Mouse (Mus musculus) kidney, embryonic 14.5 days (tissue): ENCODE data around the gene Tmem117. TPM values are rescaled to one million over a fixed set of nuclear protein-coding genes. Genes with fewer than 3 reads are reported as not detected.

ENCODE experiments used
- ATAC-seq: fragments of 200-750 bp; cut with Nextera tagmentation; 2 replicates; pipeline ENCODE4 v1.8.0; 2017; ENCODE audit warnings: moderate number of reproducible peaks, mild to moderate bottlenecking, moderate TSS enrichment, moderate library complexity; ENCODE audit not compliant: low FRiP score, low TSS enrichment
- H3K27ac ChIP-seq: fragments of 300-500 bp; sonication (generic); 2 replicates; pipeline ENCODE4 v1.5.1; 2014; ENCODE audit warnings: low read depth, mild to moderate bottlenecking, low read length, moderate library complexity, mixed read lengths
- H3K27me3 ChIP-seq: fragments of 300-500 bp; sonication (generic); 2 replicates; pipeline ENCODE4 v1.6.1; 2014; ENCODE audit warnings: mild to moderate bottlenecking, low read length; ENCODE audit not compliant: control insufficient read depth, insufficient read depth
- H3K36me3 ChIP-seq: fragments of 300-500 bp; sonication (generic); 2 replicates; pipeline ENCODE4 v1.6.1; 2014; ENCODE audit warnings: low read length, mixed read lengths; ENCODE audit not compliant: control insufficient read depth, insufficient read depth
- H3K4me1 ChIP-seq: fragments of 300-500 bp; sonication (generic); 2 replicates; pipeline ENCODE4 v1.6.1; 2014; ENCODE audit warnings: low read length, mixed read lengths; ENCODE audit not compliant: control insufficient read depth, insufficient read depth
- H3K4me2 ChIP-seq: fragments of 300-500 bp; sonication (generic); replicated peaks from 2 replicates; pipeline ENCODE4 v1.6.1; 2014; ENCODE audit warnings: low read depth, mild to moderate bottlenecking, low read length
- H3K4me3 ChIP-seq: fragments of 300-500 bp; sonication (generic); 2 replicates; pipeline ENCODE4 v1.5.1; 2014; ENCODE audit warnings: mild to moderate bottlenecking, low read length
- H3K9ac ChIP-seq: fragments of 300-500 bp; sonication (generic); 2 replicates; pipeline ENCODE4 v1.6.1; 2014; ENCODE audit warnings: low read depth, mild to moderate bottlenecking, low read length, moderate library complexity
- H3K9me3 ChIP-seq: fragments of 300-500 bp; sonication (generic); 2 replicates; pipeline ENCODE4 v1.6.1; 2016; ENCODE audit warnings: low read length; ENCODE audit not compliant: control insufficient read depth
- WGBS: fragments of 180-500 bp; shearing (Covaris S2); extraction: QIAGEN DNeasy Blood & Tissue Kit; methylation state at CpG from one replicate; pipeline ENCODE4 v1.1.7; 2014; 5-methylcytosine and 5-hydroxymethylcytosine counted together
- polyA plus RNA-seq: library from polyadenylated mRNA; unstranded; fragments of >200 nt; fragmentation: Nextera tagmentation; extraction: Ambion mirVana; gene quantifications from 2 replicates; pipeline ENCODE4 v1.2.1, GENCODE M21; 2014

Gene Tmem117
- polyA plus RNA-seq = 4.4 and 6.5 TPM in 2 replicates

DNA sequence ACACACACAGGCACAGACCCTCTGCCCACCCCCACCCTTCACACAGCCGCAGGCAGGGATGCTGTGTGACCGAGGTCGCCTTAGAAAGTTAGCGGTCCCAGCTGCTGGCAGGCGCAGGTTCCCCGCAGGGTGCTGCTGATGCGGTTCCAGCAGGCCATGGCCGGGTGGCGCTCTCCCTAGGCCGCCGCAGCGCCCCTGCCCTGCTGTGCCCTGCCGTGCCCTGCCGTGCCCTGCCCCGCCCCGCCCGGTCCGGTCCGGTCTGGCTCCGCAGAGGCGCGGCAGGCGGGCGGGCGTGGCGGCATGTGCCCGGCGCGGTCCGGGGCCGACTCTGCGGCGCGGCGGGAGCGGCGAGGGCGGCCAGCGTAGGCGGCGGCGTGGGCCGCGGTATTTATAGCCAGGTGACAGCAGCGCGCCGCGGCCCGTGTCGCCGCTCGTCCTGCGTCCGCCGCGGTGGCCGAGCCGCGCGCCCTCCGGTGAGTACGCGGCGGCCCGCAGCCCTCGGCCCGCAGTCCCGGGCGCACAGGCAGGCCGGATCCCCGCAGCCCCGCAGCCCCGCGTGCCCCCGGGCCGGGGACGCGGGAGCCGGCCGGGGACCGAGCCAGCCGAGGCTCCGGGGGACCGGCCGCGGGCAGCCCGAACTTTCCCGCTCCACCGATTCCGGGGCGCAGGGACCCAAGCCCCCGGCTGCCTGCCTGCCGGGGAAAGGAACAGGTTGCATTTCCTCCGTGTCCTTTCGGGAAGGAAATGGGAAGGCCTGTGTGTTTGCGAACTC, at the start of gene Tmem117:
Gene Tmem117, plus strand, starts transcription at position 403 of the 772 bp plus-strand sequence.
- Histone ChIP-seq H3K27ac (no peak within 1 kb of the TSS), H3K27me3 (peaks cover 8% of the 10 kb centered on the region), H3K4me2 (peak within 1 kb of the TSS; percentile 100), H3K36me3 (no peaks in the 10 kb centered on the region), H3K9ac (peak within 1 kb of the TSS; percentile 67), H3K4me1 (no peaks in the 10 kb centered on the region), H3K4me3 (peak within 1 kb of the TSS; percentile 52), H3K9me3 (no peaks in the 10 kb centered on the region)
- peak; percentile 87 for ATAC-seq
- under 1% methylated on average over 88 of the region's 96 CpGs for WGBS

DNA sequence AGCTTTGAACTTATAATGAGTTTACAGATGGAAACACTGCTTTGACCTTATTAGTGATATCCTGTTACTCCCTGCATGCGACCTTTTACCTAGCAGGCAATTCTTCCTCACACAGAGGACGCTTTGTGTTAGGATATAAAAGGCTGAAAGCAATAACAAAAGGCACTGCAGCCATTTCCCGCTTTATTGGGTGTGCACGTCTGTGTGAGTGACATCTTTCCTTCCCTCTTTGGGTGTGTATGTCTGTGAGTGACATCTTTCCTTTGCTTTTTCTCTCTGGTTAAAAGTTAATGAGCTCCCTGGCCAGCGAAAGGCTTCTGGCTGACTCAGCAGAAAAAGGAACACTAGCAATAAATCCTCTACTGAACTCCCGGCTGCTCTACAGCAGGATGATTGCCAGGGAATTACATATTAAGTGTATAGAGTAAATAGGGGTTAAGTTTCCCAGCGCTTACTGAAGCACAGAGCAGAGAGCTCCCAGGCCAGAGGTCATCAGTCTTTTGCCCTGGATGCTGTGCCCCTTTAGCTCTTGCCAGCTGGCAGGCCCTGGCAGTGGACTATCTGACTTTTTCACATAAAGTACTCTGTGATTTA, 46.9 kb upstream of the Tmem117 start:
- Histone ChIP-seq H3K9ac (no peak overlapping the region), H3K4me3 (no peak overlapping the region), H3K27me3 (no peaks in the 10 kb centered on the region), H3K4me1 (no peaks in the 10 kb centered on the region), H3K36me3 (peaks cover 73% of the 10 kb centered on the region), H3K9me3 (no peaks in the 10 kb centered on the region), H3K4me2 (no peak overlapping the region), H3K27ac (no peak overlapping the region)
- WGBS = 30% methylated on average over 7 of the region's 7 CpGs
- peak; percentile 64; the same call in 1 of the 2 replicates for ATAC-seq

DNA sequence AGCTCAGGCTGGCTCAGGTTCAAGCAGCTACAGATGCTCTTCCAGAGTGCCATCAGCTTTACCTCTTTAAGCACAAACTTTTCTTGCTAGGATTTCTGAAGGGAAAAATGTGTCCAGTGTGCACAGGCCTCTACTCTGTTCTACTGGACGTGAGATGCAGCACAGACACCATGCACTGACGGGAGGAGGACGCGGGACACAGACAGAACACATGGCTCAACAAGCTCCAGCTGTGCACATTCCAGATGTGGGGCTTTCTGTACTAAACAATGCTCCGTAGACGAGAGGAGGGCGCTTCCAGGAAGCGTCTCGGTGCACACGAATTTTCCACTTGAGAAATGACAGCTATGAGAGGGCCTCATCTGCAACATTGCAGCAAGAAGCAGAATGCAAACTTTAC, 45.9 kb upstream of the Tmem117 start:
- WGBS = 87% methylated on average over 10 of the region's 10 CpGs
- no peaks in the 10 kb centered on the region for H3K4me1 ChIP-seq
- no peak for ATAC-seq
- no peaks in the 10 kb centered on the region for H3K27me3 ChIP-seq
- no peak overlapping the region for H3K27ac ChIP-seq
- peaks cover 71% of the 10 kb centered on the region for H3K36me3 ChIP-seq
- H3K9ac ChIP-seq = no peak overlapping the region
- H3K4me2 ChIP-seq = no peak overlapping the region
- H3K4me3 ChIP-seq = no peak overlapping the region
- H3K9me3 ChIP-seq = no peaks in the 10 kb centered on the region

DNA sequence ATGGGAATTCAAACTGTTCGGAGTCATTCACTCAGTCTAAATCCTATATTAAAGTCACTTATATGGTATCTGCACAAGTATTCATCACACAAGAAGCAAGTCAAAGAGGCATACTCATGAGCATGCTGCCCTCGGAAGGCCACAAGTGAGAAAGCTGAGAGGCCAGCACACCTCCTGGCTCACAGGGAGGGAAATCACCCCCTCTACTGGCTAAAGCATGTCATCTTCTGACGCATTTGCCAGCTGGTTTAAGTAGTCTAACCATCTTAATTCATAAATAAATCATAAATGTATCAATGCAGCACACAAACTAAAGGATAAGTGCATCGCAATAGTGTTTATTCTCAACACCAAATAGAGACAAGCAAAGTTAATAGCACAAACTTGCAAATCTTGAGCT, 44.3 kb upstream of the Tmem117 start:
- H3K36me3 ChIP-seq = peaks cover 62% of the 10 kb centered on the region

DNA sequence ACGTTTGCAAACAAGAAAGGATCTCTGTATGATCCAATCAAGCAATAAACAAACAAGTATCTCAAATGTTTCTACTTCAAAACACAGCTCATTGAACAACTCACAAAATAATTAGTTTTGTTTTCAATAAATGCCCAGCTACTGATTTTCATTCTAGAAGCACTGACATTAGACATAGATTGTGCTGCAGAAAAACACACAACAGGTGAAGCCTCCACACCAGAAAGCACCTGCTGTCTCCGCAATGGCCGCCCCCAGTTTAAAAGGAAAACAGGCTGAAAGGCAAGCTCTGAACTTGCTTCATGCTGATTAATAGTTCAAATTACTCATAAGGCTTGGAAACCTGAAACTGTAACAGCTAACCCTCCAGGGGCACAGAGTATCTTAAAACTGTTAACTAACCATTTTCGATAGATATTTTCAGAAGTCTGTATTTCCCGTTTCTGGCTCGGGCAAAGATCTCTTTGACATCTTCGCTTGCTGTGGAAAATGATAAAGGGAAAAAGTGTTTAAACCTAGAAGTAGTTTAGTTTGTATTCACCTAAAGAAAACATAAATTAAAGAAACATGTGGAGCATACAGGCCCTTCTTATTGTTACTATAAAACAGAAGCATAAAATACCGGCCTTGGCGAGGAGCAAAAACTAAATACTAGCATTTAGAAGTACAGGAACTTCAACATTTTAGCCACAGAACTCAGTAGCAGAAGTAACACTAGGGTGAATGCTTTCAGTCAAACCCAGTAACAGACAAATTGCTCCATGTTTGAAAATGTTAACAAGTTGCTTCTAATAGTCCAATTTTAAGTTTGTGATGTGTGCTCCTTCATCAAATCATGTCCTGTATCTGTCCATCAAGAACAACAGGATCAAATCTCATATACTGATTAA, 41.0 kb upstream of the Tmem117 start:
- 78% methylated on average over 9 of the region's 9 CpGs for WGBS
- 0 out of 2 replicates have a peak overlapping the region, but pooled peaks have one; percentile 96 for H3K9ac ChIP-seq

More for the DNA sequence above, 44.3 kb upstream of the Tmem117 start:
- WGBS = 89% methylated on average over 4 of the region's 4 CpGs
- Histone ChIP-seq H3K4me1 (no peaks in the 10 kb centered on the region; the same call in 1 of the 2 replicates), H3K4me3 (no peak overlapping the region), H3K27ac (no peak overlapping the region), H3K4me2 (no peak overlapping the region), H3K9me3 (no peaks in the 10 kb centered on the region), H3K27me3 (no peaks in the 10 kb centered on the region), H3K9ac (no peak overlapping the region)
- no peak for ATAC-seq

DNA sequence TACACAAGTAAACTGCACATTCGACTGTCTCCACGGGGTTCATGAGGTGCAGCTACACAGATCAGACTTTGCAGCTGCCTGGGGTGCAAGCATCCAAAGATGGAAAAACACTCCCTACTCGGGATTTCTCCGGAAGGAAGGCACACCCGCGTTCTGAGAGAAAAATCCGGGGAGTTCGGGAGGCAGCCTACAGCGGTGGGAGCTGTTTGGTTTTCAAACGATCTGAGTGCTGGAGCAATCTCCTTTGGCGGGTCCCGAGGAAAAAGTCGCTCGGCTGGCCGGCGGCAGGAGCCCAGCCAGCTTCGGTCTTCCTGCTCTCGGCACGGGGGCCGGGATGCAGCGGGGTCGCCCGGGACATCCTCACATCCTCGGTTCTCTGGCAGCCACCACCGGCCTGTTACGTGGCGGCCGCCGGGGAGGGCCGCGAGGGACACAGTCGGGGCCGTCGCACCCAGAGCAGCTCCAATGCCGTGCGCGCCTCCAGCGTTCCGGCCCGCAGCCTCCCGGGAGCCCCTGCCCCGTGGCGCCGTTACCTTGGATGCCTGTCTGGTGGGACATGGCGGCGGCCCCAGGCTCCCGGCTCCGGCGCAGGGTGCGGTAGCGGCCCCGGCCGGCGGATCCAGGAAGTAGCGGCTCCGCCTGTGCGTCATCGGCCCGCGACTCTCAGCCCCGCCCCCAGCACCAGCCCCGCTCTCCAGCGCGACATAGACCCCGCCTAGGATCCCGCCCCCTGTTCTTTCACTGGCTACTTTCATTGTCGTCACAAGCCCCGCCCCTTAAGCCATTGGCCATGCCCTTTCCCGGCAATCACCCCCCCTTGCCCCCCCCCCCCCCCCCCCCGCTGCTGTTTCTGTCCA, 39.6 kb upstream of the Tmem117 start, which contains the start of gene Twf1:
Gene Twf1, minus strand, starts transcription at position 671 of the 857 bp plus-strand sequence.
- peaks cover 2% of the 10 kb centered on the region; the same call in 1 of the 2 replicates for H3K4me1 ChIP-seq
- peak within 1 kb of the TSS; percentile 96 for H3K9ac ChIP-seq
- H3K27me3 ChIP-seq = no peaks in the 10 kb centered on the region
- under 1% methylated on average over 56 of the region's 70 CpGs for WGBS
- H3K27ac ChIP-seq = no peak within 1 kb of the TSS
- H3K4me2 ChIP-seq = peak within 1 kb of the TSS; percentile 67
- peak; percentile 99 for ATAC-seq
- peak within 1 kb of the TSS; percentile 94 for H3K4me3 ChIP-seq
- H3K9me3 ChIP-seq = no peaks in the 10 kb centered on the region
- H3K36me3 ChIP-seq = peaks cover 19% of the 10 kb centered on the region; the same call in 1 of the 2 replicates

More for the DNA sequence above, 41.0 kb upstream of the Tmem117 start:
- no peak for ATAC-seq
- Histone ChIP-seq H3K9me3 (no peaks in the 10 kb centered on the region), H3K4me2 (peak overlapping the region; percentile 67), H3K27ac (no peak overlapping the region), H3K4me3 (peak overlapping the region; percentile 94; the same call in 1 of the 2 replicates), H3K36me3 (peaks cover 32% of the 10 kb centered on the region), H3K4me1 (peaks cover 2% of the 10 kb centered on the region; the same call in 1 of the 2 replicates), H3K27me3 (no peaks in the 10 kb centered on the region)

DNA sequence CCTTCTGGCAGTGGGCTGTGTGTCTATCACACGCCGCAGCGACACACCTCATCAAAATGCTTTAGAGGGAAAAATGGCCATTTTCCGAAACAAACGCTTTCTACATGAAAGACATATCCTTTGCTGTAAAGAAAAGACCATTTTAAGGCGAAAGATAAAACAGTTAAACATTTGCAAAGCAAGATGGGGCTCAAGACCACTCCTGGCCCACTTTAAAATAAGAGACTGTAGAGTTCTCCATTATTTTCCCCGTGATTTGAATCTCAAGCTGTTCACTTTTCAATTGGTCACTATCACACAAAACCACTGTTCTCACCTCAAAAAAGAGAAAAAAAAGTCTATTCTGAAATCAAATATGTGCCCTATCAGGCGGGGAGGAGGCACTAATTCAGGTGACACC, 38.9 kb upstream of the Tmem117 start:
- H3K9ac ChIP-seq = no peak overlapping the region
- ATAC-seq = no peak; the same call in 1 of the 2 replicates
- H3K4me3 ChIP-seq = peak overlapping the region; percentile 94
- no peaks in the 10 kb centered on the region for H3K9me3 ChIP-seq
- H3K4me2 ChIP-seq = peak overlapping the region; percentile 41; the same call in 1 of the 2 replicates
- peaks cover 13% of the 10 kb centered on the region; the same call in 1 of the 2 replicates for H3K36me3 ChIP-seq
- 16% methylated on average over 8 of the region's 8 CpGs for WGBS
- H3K4me1 ChIP-seq = peaks cover 2% of the 10 kb centered on the region; the same call in 1 of the 2 replicates
- no peak overlapping the region for H3K27ac ChIP-seq
- H3K27me3 ChIP-seq = no peaks in the 10 kb centered on the region

DNA sequence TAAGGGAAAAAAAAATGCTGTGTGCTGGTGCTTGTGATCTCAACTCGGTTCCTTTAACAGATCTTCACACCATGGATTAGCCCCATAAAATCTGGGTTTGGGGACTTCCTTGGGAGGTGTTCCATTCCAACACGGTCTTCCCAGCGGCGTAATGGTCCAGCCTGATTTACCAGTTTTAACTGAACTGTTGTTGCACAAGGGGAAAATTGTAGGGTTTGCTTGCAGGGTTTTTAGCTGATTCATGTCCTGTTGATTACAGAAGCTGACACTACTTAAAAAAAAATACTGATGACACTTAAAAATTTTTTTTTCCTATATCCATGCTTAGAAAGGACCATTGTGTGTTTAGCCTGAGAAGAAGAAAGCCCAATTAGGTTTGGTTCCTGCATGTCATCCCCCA, 37.7 kb upstream of the Tmem117 start:
- H3K27ac ChIP-seq = no peak overlapping the region
- WGBS = 28% methylated on average over 4 of the region's 4 CpGs

More for the DNA sequence above, 37.7 kb upstream of the Tmem117 start:
- Histone ChIP-seq H3K4me2 (no peak overlapping the region), H3K9ac (no peak overlapping the region), H3K4me1 (peaks cover 2% of the 10 kb centered on the region; the same call in 1 of the 2 replicates), H3K27me3 (no peaks in the 10 kb centered on the region), H3K9me3 (no peaks in the 10 kb centered on the region), H3K4me3 (no peak overlapping the region), H3K36me3 (peaks cover under 1% of the 10 kb centered on the region; the same call in 1 of the 2 replicates)
- no peak for ATAC-seq
